Mouse (Mus musculus): Measurements from ENCODE around the gene Srp9. TPM values are rescaled to one million over a fixed set of nuclear protein-coding genes. Genes with fewer than 3 reads are reported as not detected.

Gene Srp9
- 10 to 100 TPM; 37.9 to 41.8 TPM for total RNA-seq (2021)
- long read RNA-seq, experiment 1, transcript Srp9-201 (3 exons, 1,367 nt): major isoform, 80 of 84 reads
- long read RNA-seq, experiment 1, partial matches to known transcripts: 0 of 84 reads
- long read RNA-seq, experiment 1, other reads (novel, unspliced or antisense): 0 of 84 reads
- long read RNA-seq, experiment 2, transcript Srp9-201 (3 exons, 1,367 nt): major isoform, 68 of 74 reads
- long read RNA-seq, experiment 2, partial matches to known transcripts: 0 of 74 reads
- long read RNA-seq, experiment 2, other reads (novel, unspliced or antisense): 2 of 74 reads

DNA sequence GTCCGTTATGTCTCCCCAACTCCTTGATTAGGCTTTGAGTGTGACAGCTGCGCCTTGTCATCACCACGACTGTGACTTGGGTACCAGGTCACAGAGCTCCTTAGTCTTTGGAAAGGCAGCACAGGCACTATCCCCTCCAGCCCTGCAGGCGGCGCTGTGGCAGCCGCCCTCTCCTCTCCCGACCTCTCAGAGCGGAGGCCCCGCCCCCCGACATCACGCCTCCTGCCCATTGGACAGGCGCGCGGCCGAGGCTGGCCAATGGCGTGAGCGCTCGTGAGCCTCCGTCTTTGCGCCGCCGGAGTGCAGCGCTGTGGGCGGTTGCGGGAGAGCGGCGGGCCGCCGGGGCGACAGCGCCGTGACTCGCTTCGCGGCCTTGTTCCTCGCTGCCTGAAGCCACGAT lies at the start of gene Srp9:
Srp9 (plus strand) TSS at position 232 of the 400 bp plus-strand sequence.
- peak; percentile 98 for DNase-seq

DNA sequence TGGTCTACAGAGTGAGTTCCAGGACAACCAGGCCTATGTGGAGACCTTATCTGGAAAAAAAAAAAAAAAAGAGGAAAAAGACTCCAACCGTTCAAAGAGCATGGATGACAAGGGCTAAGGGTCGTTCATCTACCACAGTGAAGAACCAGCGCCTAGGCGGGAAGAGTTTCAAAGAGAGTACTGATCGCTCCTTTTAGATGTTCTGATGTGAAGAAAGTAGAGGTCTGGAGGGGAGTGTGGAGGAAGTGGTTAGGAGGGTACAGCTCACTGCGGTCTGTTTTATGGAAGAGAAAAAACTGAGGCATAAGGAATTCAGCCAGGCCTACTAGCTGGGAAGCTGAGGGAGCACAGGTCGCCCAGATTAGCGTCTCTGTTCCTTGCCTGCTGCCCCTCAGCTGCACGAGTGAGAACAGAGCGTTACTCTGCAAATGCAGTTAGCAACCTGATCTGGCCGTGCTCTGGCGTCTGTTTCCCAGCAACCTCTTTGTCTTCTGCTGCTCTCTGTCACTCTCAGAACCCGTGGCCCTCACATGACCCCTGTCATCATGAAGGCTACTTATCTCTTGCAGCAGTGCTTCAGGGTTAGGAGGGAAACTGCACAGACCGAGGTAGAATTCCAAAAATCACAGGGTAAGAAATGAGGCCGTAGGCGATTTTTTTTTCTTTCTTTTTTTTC lies 42.7 kb upstream of the Srp9 start:
- DNase-seq: no peak

DNA sequence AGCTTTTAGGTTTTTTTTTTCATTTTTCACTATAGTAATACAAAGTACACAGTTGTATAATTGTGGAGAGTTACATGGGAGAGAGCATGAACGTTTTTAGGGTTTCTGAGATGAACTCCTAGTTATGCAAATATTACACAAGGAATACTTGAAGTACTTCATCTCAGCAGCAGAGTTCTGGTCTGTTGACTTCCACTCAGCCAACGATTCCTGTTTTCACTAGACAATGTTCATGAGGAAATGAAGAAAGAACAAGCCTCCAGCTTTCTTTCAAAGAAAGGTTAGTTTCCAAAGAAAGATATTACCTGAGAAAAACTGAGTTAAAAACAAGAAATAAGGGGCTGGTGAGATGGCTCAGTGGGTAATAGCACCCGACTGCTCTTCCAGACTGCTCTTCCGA lies 41.1 kb upstream of the Srp9 start:
- DNase-seq: no peak

DNA sequence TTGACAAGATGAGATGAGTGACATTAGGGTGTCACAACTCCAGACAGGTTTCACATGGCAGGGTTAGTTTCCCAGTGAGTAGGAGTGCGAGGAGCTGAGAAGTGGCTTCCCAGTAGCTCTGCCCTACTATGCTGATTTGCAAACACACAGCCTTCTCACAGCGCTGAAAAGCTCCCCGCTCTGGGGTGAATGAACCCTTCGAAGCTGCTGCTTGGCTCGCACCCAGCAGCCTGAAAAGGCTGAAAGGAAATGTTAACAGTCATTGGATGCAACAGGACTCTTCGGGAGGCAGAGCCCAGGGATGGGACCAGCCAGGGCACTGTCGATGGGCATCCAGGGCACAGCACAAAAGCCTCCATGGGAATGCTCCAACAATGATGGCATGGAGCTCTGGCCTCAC lies 37.8 kb upstream of the Srp9 start:
- no peak for DNase-seq

DNA sequence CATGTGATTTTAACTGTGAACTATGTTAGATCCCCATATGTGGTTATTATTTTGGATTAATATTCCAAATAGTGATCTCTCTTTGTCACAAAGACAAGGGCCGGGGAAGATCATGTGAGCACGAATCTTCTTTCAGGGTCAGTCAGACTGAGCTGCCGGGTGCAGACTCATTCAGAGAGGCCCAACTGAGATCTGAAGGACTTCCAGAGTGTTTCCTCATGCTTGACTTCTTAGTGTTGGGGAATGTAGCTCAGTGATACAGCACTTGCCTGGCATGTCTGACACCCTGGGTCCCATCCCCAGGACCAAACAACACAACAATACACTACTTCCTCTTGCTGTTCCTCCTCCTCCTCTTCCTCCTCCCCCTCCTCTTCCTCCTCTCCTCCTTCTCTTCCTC lies 37.2 kb upstream of the Srp9 start:
- no peak for DNase-seq

DNA sequence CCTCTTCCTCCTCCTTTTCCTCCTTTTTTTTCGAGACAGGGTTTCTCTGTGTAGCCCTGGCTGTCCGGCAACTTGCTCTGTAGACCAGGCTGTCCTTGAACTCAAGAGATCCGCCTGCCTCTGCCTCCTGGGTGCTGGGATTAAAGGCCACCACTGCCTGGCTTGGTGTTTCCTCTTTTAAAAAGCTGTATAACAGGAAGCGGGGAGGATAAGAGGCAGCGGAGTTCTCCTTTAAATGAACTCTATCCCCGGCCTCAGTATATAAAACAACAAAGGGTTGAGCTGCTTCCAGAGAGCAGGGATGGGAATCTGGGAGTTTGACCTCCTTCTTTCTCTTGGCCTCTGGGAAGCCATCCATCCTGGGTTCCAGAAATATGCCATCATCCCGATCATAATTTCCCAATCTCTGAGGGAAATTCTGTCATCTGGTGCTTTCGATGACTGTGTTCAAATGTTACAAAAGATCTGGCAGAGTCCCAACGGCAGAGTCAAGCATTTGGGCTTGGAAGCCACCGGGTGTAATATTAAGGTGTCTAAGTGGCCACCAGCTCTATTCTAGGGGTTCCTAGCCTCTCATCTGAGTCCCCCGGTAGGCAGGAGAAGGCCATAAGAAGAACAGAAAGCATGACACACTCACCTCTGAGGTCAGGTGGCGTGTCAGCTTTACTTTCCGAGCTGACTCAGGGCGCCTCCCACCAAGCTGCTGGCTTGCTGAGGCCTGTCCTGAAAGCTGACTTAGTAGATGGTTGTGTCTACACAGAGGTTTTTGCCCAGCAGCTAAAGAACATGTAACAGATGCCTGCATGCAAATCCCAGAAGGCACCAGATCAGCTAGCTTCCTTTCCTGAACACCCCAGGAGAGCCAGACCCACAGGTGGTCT lies 36.5 kb upstream of the Srp9 start:
- DNase-seq: no peak

DNA sequence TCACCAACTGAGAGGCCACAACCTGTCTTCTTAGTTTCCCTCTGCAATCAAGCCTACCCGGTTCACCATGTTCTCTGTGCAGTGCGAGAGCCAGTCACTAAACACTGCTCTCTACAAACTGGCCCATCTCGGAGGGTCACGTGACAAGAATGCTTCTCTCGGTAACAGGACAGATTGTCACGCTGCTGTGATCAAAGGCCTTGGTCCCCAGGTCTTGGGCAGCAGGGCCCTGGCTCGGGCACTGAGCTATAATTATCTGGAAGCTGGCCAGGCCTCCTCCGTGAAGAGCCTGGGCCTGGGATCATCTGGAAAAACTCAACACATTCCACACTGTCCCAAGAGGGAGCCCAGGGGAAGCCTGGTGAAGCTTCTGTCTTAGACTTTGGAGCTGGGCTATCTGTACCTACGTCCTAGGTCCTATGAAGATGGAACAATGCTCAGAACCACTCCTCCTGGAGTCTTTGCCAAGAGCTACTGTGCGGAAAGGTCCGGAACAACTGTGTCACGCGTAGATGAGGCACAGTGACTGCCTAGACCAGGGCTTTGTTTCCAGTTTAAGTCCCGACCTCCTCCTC lies 35.6 kb upstream of the Srp9 start:
- no peak for DNase-seq

DNA sequence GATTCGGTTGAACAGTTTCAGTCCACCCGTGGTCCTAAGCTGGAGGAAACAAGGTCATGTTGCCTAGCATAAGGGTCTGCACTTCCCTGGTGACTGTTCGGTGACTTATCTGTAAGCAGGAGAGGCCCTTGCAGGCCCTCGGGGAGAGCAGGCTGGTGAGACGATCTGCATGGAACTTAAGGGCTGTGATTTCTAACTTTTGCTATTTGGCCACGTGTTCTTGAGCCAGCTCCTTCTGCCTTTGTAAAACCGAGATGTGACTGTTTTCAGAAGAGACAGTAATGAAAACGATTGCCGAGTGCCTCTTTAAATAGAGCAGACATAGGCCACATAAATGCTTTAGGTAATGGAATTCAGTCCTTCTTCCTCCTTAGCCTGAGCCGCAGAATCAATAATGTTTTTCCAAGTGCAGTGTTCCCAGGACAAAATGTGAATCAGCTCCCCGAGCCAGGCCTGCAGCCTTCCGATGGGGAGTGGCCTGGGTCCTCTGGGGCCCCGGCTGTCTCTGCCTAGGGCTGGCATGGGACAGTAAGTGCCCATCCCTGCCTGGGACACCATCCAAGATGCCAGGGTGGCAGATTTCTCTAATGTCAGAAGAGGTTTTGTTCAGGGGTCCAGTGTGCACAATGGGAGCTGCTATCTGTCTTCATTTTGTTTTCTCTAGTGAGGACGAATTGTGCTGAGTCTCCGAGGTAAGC lies 34.8 kb upstream of the Srp9 start:
- no peak for DNase-seq

DNA sequence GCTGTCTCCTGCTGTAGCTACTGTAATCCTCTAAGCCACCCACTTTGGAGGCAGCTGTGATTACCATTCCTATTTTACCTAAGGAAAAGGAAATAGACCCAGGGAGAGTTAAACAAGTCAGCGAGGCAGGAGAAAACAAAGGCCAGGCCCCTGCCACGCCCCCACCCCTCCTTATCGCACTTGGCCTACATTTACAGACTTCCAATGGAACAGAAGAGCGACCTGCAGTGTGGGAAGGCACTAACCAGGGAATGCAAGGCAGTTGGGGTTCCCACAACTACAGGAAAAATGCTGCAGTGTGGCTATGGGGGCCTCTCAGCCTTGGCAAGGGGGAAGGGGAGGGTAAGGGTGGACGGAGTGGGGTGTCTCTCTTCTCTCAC lies 34.2 kb upstream of the Srp9 start:
- no peak for DNase-seq

DNA sequence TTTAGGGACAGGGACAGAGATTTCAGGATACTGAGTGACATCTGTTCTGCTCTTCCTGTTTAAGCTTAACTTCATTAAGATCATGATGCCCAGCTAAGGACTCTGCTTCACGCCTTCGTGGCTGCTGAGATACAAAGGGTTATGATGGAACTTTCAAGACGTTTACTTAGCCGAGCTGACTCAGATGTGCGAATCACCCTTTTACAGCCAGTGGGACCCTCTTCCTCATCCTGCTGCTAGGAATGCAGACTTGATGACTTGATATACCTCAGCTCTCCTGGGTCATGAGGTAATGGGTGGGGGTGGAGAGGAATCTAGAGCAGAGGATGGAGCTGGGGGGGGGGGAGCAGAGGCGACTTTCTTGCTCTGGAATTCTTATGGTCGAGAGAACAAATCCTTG lies 33.3 kb upstream of the Srp9 start:
- DNase-seq: no peak

DNA sequence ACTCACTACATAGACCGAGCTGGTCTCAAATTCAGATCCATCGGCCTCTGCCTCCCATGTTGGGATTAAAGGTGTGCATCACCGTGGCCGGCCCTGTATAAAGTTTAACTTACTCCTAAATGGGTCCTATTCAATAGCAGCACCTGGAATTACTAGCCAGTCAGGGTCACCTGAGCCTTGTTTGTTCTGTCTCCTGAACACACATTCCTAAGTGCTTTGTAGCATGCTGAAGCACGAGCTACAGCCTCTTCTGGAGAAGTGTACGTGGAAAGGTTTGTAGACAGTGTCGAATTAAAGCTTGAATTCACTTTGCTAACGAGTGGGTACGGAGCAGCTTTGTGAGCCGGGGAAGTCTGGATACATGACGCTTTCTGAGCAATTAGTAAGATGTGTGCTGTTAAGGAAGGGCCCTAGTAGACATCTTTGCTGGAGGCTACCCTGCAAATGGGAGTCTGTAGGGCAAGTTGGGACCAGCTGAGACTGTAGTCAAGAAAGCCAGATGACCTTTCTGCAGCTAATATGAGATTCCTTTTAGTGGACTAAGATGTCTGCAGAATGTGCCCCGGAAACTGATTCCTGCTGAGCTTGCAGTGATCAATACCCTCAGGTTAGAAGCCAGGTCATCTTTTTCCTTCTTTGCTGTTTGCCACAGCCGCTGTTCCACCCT lies 32.7 kb upstream of the Srp9 start:
- DNase-seq: no peak

DNA sequence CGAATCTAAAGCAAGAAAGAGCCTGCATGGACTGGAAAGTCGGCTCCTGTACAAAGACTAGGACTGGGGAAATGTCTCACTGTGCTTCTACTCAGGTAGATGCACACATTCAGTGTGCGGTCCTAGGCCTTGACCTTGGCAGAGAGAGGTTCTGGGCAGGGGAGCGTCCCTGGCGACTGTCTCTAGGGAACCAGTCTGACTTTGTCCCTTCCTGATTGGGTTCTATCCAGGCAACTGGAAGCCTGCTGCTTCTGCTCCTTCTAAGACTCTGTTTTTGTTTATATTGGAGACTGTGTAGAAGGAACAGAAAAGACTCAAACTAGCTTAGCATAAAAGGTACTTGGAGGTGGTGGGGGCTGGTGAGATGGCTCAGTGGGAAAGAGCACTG lies 32.1 kb upstream of the Srp9 start:
- no peak for DNase-seq

DNA sequence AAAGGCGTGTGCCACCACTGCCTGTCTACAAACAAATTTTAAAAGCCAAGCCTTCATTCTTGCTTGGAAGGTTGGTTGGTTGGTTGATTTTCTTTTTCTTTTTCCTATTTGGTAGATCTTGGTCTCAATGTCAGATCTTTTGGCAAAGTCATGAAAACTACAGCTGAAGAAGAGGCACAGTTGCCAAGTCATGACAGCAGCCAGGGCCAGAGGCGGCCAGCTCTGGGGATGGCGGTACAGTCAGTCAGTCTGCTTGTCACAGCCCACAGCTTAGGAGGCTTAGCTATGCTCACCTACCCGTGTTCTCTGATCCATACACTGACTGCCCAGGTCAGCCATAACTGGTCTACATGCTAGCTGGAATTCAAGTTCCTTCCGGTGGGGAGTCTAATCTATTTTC lies 31.1 kb upstream of the Srp9 start:
- no peak for DNase-seq

DNA sequence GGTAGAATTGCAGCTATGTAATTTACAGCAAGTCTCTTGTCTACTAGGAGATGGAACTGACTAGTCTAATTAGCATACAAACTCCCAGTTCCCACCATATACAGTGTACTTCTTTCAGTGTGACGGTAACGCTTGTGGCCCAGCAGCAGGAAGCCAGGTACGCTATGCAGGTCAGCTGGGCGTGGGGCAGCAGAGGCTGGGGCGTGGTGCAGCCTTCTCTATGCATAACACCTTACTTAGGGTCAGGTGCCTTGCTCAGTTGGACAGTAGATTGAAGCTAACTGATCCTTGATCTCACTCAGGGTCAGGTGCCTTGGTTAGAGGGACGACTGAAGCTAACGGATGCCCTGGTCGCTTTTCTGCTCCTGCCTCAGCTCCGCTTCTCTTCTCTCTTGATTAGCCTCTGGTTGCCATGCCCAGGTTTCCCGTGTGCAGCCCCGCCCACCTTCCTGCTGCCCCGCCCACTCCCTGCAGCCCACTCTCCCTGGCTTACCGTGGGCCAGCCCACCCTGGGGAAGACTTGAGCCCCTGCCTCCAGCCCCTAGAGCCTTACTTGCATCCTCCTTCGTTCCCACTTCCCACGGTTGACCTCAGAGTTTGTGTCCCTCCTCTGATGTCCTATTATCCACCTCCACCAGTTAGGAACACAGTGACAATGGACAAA lies 29.9 kb upstream of the Srp9 start:
- no peak for DNase-seq

DNA sequence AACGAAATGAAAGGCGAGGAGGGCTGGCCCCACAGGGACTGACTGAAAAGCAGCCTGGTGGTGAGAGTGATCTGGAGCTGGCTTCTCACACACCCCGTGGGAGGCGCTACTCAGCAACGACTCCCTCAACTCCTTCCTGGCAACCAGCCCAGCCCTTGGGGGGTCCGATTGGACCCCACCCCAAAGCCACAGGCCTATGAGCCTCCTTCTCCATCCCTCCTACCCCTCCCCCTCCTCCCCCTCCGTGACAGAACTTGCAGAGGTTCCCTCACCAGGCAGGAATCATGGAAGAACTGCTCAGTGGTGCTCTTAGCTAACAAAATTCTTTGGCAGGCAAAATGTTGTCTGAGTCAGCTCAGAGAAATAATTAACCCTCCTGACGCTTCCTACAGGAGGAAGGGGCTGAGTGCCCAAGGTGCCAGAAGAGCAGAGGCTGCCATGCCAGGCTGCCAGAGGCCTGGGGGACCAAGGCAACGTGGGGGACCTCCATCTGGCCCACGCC lies 29.2 kb upstream of the Srp9 start:
- DNase-seq: peak; percentile 62

DNA sequence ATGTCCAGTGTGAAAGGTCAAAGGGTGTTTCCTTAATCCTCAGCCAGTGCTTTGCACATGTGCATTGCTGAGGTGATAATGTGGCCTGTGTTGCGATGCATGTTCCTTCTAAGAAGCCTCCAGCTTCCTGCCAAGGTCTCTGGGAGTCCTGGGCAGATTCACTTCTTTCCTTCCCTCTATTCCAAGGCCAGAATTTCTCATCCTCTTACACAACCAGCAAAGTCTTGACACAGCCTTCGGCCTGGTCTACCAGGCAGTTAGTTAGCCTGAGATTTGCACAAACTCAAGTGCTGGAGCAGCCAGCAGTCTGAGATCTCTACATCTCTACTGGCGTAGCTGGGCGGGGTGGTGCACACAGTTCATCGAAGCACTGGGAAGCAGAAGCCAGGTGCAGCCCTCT lies 27.8 kb upstream of the Srp9 start:
- no peak for DNase-seq

DNA sequence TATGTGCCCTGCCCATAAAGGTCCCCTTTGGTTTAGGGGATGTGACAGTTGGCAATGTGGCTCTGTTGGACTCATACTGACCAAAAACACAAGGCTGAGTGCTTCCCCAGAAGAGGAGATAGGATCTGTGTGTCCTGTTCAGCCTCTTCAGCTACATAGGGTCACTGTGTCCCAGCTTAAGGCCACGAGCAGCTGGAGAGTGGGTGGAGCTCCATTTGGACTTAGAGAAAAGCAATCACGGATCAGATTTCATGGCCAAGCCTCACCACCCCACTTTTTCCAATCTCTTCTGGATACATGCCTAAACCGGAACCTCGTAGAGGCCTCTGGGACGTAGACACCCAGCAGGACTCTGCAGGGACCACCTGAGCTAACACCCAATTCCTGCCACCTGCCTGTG lies 25.5 kb upstream of the Srp9 start:
- no peak for DNase-seq

DNA sequence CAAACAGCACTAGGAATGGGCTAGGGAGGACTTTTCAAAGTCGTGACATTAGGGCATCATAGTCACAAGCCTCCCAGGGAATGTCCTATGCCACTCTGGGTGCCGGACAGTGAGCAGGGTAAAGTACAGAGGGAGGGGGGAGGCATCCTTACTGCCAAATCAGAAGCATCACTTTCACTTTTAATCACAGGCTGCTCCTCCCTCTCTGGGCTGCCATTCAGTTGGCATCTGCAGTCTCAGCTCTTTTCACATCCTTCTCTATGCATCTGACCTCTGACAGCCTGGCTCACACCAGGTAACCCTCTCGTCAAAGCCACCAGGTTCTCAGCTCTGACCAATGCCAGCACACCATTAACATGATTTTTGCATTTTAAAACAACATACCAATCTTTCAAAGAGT lies 24.1 kb upstream of the Srp9 start:
- DNase-seq: no peak

DNA sequence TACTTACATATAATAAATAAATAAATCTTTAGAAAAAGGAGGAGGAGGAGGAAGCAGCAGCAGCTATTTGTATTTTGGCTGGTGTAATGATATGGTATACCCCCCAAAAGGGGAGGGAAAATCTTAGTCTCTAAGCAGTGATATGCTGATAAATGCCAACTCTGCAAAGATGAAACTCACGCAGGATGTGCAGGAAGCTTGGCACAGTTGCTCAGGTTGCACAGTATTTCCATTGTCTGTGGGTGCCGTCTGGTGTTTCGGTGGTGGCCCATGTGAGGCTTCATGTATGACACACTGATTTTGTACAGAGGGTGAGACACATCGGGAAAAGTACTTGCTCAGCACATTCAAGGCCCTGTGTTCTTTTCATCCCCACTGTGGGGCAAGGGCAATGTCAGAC lies 23.1 kb upstream of the Srp9 start:
- no peak for DNase-seq

DNA sequence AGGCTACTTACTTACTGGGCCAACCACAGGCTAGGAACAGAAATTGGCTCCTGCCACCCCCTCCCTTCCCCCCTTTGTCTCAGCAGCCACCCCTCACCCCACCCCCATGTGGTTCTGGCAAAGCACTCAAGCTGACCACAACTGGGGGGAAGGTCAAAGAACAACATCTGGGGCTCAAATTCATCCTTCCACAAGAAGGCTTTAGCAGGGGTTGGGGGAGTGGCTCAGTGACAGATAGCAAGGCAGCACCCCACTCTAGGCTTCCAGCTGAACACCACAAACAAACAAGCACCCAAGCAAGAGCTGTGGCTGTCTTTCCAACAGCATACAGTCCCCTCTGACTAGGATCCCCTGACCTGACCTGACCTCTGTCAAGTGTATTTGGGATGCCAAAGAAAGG lies 21.8 kb upstream of the Srp9 start:
- no peak for DNase-seq

DNA sequence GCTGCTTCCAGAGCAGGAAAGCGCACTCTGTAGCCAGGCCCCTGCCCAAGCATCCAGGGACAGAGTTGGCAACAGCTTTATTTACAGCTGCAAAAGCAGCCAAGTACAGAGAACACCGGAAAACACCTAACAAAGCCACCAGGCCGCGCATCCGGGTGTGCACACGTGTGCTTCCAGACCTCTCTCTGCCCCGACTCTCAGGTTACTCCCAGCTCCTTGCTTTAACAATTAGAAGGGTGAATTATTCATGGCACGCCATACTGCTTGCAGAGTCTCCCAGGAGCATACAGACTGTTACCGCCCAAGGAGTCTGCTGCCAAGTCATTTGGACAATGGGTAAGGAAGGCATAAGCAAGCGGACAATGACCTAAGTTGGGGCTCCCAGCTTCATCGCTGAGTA lies 21.1 kb upstream of the Srp9 start:
- DNase-seq: no peak

All from gastrocnemius, postnatal 10 days (tissue).